Mouse (Mus musculus): Measurements from ENCODE around the gene Actl7b.

Actl7b gene

DNA sequence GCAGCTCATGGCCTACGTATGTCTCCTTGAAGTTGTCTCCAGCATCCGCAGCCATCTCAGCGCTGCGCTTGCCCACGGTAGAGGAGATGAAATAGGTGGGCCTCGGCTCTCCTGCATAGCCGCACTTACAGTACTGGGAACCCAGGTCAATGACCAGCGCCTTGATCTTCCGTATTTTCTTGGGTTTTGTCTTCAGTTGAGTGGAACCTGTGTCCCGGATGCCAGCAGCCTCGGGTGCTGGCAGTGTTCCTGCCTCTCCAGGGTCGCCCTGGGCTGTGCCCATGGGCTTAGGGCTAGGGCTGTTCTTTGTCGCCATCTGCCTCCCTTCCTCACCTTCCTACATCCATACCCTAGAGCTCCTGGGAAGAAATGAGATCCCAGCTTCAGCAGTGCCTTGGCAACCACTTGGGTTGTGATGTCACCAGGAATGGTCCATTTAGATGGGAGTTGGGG, at the start of gene Actl7b:
Gene Actl7b (minus strand): TSS at position 403 of the 453 bp plus-strand sequence.
- no peak for DNase-seq (ENCODE audit: low read depth)

DNA sequence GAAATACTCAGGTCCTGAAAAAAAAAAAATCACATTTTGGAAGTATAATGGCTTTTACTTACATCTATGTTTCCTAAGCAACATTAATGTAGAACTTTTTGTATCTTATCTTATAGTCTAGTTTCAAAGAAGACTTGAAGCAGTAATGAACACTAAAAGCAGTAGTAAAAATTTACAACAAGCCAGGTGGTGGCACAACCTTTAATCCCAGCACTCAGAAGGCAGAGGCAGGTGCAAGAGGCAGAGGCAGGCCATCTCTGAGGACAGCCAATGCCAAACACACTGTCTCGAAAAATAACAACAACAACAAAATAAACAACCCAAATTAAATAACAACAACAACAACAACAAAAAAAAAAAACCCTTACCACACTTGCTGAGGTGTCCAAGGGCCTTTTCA, 29.8 kb upstream of the Actl7b start:
- no peak for DNase-seq (ENCODE audit: low read depth)

DNA sequence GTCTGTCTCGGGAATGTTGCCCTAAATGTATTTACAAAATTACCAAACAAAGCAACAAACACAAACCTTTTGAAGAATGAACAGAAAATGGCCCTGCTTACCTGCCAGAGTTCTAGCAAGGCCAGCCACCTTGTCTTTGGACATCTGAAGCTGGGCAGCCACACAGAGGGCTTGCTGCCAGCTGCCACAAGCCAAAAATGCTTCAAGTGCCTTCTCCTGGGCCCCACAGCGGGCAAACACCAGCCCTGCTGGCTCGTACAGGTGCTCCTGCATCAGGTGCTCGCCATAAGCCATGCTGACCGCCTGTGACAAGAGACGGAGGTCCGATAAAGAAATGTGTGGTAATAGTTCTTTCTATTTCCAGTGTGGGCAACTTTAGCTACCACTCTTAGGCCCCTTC, 27.7 kb upstream of the Actl7b start:
- DNase-seq (ENCODE audit: low read depth), result no peak

DNA sequence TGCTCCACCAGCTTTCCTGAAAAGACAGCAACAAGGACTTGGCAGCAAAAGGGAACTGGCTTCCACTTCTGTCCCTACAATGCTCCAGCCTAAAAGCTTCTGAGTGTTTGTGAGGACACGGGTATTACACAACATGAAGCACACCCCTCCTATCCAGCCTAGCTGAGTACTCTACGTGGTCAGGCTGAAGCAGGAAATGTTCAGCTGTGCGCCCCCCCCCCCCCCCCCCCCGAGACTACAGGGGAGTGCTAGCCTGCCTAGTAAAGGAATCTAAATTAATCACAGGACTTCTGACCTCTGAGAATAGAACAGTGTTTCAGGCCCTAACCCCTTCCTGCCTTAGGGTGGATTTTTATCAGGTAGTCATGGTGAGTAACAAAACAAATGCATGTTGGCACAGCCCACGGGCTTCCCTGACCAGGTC, 26.6 kb upstream of the Actl7b start:
- no peak for DNase-seq (ENCODE audit: low read depth)

DNA sequence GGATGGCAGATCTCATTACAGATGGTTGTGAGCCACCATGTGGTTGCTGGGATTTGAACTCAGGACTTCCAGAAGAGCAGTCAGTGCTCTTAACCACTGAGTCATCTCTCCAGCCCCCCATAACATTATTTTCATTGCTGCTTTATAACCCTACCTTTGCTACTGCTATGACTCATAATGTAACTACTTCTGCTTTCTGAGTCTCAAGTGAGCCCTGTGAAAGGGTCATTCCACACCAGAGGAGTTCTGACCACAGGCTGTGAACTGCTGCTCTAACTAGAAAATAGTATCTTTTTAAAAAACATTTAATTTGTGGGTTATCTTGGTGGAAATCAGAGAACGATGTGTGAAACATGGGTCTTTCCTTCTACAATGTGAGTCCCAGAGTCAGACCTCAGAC, 16.4 kb upstream of the Actl7b start:
- no peak for DNase-seq (ENCODE audit: low read depth)

DNA sequence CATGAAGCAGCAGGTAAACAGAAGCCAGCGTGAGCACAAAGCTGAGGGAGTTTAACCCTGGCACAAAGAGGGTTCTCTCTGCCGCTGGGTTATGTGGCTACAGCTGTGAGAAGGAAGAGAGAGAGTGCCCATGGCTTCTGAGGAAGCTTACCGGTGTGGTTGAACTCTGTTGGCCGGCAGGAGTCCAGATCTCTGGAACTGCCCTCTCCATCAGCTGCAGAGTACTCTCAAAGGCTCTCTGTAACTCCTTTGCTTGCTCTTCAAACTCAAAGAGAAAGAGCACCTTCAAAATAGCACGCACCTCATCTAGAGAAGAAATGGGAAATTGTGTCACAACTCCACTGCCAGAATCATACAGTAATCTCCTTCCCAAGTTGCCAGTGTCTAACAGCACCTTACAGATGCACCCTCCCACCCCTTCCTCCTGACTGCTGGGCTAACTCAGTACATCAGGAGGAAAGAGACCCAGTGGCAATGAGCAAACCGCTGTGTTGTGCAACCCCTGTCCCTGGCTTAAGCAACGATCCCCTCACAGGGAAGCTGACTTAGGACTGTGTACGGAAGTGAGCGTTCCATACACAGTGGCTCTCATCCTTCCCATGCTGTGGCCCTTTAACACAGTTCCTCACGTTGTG, 15.8 kb upstream of the Actl7b start:
- no peak for DNase-seq (ENCODE audit: low read depth)

DNA sequence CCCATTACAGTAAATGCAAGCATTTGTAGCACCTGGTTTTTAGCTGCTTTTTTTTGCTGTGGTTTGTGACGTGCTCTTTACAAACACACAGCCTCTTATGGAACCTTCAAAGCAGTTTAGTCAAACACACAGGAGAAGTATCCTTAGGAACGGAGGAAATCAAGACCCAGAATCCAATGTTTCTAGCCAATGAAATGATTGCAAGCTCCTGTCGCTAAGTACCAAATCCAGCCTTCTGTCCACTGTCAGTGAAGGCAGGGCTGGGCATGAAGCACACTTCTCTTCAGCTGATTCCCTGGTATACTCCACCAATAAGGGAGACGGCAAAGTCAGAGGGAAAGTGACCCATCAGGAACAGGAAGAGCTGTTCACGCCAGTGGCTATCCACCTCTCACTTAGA, 14.8 kb upstream of the Actl7b start:
- no peak for DNase-seq (ENCODE audit: low read depth)

DNA sequence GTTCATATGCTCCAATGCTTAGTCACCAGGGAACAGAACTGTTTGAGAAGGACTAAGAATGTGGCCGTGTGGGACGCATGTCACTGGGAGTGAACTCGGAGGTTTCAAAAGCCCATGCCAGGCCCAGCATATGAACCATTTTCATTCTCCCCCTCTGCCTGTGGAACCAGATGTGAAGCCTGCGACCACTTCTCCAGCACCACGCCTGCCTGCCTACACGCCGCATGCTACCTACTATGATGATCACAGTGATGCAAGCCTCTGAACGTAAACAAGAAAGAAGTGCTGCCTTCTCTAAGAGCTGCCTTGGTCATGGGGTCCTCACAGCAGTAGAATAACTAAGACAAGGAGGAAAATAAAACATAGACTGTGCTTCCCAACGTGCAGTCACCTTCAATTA, 6.2 kb upstream of the Actl7b start:
- DNase-seq (ENCODE audit: low read depth), result no peak

DNA sequence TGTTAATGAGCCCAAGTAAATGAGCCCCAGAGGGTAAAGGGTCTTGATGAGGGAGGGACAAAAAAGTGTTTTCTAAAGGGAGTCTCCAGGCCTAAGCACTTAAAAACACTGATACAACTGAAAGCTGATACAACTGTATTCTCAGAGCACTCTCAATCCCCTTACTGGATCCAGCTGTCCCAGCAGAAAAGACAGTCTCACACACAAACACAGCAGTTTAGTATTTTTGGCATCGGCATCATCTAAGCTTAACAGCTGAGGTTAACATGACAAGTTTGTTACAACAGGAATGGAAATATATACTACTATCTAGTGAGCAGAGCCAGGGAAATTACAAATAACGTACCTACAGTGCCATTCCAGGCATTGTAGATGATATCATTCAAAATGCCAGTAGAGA, 5.1 kb upstream of the Actl7b start:
- DNase-seq (ENCODE audit: low read depth), result no peak

DNA sequence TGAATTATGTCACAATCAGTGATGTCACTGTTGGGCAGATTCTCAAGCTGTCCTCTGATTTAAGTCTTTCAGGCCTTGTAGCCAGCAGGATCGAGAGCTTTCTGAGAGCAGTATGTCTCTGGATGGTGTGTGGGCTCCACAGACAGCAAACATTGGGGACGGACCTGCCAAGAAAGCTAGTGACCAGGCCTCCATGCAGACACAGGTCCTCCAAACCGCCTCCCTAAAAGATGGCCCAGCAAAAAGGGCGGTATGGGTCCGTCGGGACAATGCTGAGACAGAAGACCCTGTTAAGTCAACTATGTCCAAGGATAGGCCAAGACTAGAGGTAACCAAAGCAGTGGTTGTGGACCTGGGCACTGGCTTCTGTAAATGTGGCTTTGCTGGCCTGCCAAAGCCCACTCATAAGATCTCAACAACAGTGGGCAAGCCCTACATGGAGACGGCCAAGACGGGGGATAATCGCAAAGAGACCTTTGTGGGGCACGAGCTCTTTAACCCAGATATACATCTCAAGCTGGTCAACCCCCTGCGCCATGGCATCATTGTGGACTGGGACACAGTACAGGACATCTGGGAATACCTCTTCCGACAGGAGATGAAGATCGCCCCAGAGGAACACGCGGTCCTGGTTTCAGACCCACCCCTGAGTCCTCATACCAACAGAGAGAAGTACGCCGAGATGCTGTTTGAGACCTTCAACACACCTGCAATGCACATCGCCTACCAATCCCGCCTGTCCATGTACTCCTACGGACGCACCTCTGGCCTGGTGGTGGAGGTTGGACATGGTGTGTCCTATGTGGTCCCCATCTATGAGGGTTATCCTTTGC, 2.3 kb upstream of the Actl7b start, which contains the start of gene Actl7a:
Gene Actl7a (plus strand): TSS at position 51 of the 833 bp plus-strand sequence.
- no peak for DNase-seq (ENCODE audit: low read depth)

DNA sequence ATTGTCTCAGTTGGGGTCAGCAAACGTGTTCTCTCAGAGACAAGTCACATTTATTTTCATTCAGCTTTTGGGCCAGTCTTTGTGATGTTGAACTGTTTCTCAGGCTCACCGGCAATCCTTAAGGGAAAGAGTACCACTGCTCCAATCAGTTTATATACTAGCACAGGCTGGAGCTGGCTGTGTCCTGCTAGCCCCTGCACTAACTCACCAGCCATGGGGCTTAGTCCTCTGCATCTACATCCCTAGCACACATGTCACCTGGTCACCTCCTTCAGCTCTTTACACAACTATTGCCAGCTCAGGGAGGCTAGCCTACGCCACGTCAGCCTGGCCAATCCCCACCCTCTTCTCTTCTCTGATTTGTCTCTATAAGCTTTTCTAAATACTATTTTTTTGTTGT, 1.5 kb upstream of the Actl7b start:
- DNase-seq (ENCODE audit: low read depth), result no peak

DNA sequence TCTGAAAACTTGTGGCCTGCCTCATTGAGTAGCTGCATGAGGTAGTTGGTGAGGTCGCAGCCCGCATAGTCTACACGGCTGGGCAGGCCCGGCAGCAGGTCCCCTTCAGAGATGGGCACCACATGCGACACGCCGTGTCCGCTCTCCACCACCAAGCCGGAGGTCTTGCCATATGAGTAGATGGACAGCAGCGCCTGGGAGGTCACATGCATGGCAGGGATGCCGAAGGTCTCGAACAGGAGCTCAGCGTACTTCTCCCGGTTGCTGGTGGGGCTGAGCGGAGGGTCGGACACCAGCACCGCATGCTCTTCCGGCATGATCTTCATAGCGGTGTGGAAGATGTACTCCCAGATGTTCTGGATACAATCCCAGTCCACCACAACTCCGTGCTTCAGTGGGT, 632 bp downstream of the Actl7b start:
- DNase-seq (ENCODE audit: low read depth), result no peak

DNA sequence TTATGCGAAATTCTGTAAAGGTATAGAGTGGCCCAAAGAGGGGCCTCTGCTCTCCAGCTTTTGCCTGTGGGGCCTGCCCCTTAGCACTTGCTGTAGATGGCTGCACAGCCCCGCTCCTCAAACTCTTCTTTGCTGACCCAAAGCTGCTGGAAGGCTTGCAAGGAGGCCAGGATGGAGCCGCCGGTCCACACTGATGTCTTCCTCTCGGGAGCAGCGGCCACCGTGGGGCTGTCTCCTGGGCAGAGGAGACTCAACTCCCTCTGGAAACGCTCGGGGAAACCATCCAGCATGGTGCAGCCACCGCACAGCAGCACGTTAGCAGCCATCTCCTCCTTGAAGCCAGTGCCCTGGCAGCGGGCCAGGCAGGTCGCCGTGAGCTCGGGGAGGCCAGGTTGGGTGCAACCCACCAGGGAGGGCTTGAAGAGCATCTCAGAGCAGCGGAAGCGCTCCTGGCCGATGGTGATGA, 1.2 kb downstream of the Actl7b start, which contains the start of gene Gm26657:
Gene Gm26657 (plus strand): TSS at position 51 of the 466 bp plus-strand sequence.
- no peak for DNase-seq (ENCODE audit: low read depth)

DNA sequence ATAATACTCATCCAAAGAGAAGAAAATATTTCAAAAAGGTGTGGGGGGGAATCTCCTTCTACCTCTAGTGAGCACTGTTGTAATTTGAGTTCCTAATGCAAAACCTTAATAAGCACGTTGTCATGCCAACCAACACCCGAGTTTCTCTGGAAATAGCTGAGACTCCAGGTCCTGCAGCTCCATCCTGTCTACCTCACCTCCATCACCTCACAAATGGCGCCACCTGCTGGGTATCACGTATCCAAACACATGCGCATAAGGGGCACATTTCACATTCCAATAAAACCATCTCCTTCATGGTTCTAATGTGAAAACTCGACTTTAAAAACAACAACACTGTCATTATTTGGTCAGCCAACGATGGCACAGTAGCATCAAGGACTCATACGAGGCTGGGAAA, 15.4 kb downstream of the Actl7b start:
- DNase-seq (ENCODE audit: low read depth), result peak; percentile 57

DNA sequence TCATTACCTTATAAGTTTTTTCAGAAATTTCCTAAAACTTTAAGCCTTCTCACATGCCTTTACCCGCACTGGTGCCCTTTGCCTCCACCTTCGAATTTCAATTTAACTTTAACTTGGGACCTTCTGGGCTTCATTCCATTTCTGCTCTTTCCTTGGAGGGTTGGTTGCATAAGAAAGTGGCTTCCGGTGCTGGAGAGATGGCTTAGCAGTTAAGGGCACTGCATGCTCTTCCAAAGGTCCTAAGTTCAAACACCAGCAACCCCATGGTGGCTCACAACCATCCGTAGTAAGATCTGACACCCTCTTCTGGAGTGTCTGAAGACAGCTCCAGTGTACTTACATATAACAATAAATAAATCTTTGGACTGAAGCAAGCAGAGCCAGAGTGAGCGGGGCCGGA, 18.0 kb downstream of the Actl7b start:
- no peak for DNase-seq (ENCODE audit: low read depth)

DNA sequence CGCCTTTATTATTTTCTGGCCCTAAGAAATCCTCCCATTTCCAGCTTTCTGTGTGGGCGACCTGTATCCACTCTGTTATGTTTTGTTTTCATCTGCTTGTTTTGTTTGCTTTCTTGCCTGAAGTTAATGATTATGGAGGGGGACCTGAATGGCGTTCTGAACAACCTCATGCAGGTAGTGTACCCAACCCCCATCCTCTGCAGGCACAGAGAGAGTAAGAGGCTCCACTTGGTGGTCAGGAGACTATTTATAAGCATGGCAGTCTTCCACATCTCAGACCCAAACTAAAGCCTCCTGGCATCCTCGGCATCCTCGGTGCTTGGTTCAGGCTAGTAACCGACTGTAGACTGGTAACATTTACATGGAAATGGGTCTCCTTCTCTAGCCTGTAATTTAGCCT, 18.9 kb downstream of the Actl7b start:
- DNase-seq (ENCODE audit: low read depth), result no peak

DNA sequence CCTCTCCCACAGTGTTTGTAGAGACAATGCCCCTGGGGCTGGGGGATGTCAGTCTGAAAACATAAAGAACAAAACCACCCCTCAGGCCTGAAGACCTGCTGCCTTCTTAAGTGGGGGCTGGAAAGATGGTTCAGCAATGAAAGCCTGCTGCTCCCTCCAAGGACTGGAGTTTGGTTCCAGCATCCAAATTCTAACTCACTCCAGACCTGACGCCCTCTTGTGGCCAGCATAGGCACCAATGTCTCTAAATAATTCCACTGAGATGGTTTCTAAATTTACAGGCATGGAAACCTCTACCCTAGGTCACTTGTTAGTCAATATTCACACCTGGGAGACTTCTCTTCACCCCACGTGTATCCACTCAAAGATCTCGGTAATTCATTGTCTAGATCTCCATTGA, 19.8 kb downstream of the Actl7b start:
- DNase-seq (ENCODE audit: low read depth), result peak; percentile 64

DNA sequence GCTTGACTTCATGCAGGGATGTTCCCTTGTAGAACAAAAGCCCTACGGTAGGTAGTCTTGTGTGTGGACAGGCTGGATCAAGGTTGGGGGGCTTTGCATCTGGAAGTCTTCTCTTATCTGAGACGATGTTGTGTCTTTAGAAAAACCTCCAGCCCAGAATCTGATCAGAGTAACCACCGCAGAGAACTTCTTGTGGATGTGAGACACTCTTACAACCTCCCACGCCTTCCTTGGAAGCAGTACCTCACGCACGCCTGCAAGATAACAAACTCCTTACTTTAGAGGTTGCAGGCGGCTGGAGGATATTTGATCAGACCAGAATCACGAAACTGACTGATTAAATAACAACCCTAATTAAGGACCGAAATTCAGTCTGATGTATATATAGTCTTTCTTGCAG, 20.8 kb downstream of the Actl7b start:
- no peak for DNase-seq (ENCODE audit: low read depth)

DNA sequence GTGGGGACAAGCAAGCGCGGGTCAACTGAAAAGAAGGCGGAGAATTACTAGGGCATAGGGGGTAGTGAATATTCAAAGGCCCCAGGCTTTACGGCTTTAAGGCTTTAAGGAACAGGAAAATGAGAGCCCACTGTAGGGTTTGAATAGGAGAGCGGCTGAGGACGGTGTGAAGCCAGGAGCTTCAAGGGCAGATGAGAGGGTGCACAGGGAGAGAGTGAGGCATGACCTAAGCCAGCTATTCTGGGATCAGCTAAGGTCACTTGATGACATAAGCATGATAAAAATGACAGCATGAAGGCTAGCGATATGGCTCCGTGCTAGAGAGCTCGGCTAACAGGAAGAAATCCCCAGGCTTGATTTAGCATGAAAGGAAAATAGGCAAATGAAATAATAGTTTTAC, 21.8 kb downstream of the Actl7b start:
- no peak for DNase-seq (ENCODE audit: low read depth)

DNA sequence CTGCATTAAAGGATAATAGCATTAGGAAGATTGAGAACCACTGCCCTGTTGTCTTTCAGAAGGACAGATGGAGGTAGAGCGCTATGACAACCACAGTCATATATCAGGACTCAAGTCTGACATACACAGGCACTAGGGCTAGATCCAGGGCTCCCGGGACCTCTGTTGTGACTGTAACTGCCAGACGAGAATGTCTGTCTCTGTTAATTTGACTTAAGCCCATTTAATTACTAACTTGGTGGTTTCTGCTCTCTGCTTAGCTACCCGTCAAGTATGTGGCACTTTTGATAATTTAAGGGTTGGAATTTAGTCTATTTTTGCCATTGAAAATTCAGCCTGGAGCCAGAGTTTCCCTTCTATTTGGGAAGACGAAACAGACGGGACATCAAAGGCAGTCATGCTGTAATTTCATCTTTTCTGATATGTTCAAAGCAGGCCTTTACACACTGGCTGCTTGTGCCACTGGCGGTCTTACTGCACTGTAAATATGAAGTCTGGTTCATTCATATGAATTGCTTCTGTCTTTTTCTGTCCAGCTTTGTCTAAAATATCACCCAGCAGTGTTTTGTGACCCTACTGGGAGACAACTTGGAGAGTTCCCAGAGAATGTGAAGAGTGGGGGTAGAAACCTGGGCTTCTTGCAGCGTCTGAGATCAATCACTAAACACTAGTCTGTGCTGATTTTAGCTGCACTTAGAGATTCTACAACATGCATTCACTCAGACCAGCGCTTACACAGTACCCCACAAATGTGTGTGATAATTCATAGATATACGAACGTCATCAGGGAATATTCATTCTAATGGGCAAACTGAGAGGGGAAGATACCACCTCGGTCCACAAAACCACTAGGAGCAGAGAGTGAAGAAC, 22.4 kb downstream of the Actl7b start:
- DNase-seq (ENCODE audit: low read depth), result no peak

DNA sequence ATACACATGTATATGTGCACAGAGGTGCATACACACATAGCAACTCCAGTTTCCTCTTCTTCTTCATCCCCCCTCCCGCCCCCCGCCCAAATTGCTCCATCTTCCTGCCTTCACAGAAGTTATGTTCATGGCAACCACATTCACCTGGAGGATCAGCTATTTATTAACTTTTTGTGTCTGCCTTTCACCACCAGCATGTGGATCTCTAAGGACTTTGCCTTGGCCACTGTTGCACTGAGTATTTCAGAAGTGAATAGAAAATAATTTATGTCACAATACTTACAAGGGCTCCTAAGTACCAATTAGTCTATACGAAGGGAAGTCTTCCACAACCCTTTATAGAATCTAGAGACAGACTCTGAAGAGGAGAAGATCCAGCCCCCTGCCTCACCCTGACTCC, 23.3 kb downstream of the Actl7b start:
- DNase-seq (ENCODE audit: low read depth), result no peak

DNA sequence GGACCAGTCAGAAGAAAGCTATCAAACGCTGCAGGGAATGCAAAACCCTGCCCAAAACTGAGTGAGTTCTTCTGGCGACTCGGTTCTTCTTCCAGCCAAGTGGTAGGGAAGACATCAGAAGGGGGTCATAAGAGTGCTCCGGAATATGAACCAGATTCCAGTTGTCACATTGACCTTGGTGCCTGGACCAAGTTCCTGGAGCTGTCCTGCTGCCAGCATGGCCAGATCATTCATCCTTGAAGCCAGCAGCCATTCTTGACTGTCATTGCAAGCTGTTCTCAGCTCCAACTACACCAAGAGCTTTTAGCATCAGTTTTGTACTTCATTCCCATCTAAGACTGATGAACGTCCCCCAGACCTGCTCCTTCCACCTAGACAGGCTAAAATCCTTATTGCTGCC, 24.4 kb downstream of the Actl7b start:
- DNase-seq (ENCODE audit: low read depth), result no peak

Data from NIH3T3 (cell line).